Mouse (Mus musculus) B cell, adult 2 months (primary cell): Measurements from ENCODE around the gene Ifi211.
A peak's percentile ranks its signal among the peaks of the same experiment; 100 is the strongest.
"Not testable (repeated sequence)": the region's sequence is repeated elsewhere in the genome, so short reads cannot be mapped to it uniquely, and the experiment has no call there.

ENCODE experiments used
- DNase-seq, 2 experiments: peaks; one replicate each; pipeline ENCODE4 v3.0.0; 2022

Ifi211 gene

DNA sequence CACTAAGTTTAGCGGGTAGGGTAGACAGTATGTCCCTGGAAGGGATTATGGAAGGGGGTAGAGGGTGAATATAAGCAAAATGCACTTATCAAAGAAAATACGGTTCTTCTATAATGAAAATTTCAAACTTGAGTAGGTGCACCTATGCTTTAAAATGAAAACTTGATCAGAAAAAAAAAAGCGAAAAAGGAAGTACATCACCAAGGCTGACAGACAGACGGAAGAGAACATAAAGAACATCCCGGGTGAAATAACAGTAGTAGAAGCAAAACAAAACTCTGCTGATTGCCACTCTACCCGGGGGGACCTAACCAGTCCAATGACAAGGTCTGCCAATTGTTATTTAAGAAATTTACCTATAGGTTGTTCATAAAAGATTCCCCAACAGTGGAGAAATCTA is 34.6 kb downstream of the Ifi211 start:
- DNase-seq = peak in 1 of 2 experiments; percentile 21

GRCm38 (mm10) chr1:173877125-173877524 is 35.7 kb downstream of the Ifi211 start:
- DNase-seq = not testable (repeated sequence)

- DNase-seq = not testable (repeated sequence)
Observed at GRCm38 (mm10) chr1:173868586-173868985, 44.3 kb downstream of the Ifi211 start.

- DNase-seq = no peak
Observed at GRCm38 (mm10) chr1:173866504-173866903, 46.3 kb downstream of the Ifi211 start.

- DNase-seq = peak; percentile 42 to 52
Observed at GRCm38 (mm10) chr1:173853711-173854110, 59.1 kb downstream of the Ifi211 start.

GRCm38 (mm10) chr1:173852853-173853252 is 60.0 kb downstream of the Ifi211 start:
- DNase-seq = peak; percentile 79 to 85
